Mouse (Mus musculus): ENCODE measurements around the gene Aldh1a2. TPM values are rescaled to one million over a fixed set of nuclear protein-coding genes. Genes with fewer than 3 reads are reported as not detected.

The Aldh1a2 gene
- polyA plus RNA-seq, 1 experiment from 2014 or later, result 26.7 TPM

- ATAC-seq (replicated peaks; ENCODE audit: extremely low read depth, insufficient read depth, low FRiP score), result no peak
- Histone ChIP-seq H3K4me3 (ENCODE audit: low read length) (no peak overlapping the region), H3K27me3 (ENCODE audit: control insufficient read depth, insufficient read depth, low read length) (peaks cover 5% of the 10 kb centered on the region), H3K27ac (ENCODE audit: low read length) (no peak overlapping the region), H3K4me2 (ENCODE audit: low read depth, low read length) (no peak overlapping the region), H3K36me3 (ENCODE audit: control insufficient read depth, insufficient read depth) (no peaks in the 10 kb centered on the region), H3K9ac (ENCODE audit: low read length) (no peak overlapping the region), H3K4me1 (ENCODE audit: control insufficient read depth, insufficient read depth, low read length) (no peaks in the 10 kb centered on the region), H3K9me3 (replicated peaks; ENCODE audit: control insufficient read depth, low read length) (no peaks in the 10 kb centered on the region)
- WGBS, result 38% methylated on average over 2 of the region's 2 CpGs
Measured at GRCm38 (mm10) chr9:71303594-71303993, 88.0 kb downstream of the Aldh1a2 start.

- H3K36me3 ChIP-seq (ENCODE audit: control insufficient read depth, insufficient read depth), result no peaks in the 10 kb centered on the region
- no peaks in the 10 kb centered on the region for H3K4me1 ChIP-seq (ENCODE audit: control insufficient read depth, insufficient read depth, low read length)
- H3K9me3 ChIP-seq (replicated peaks; ENCODE audit: control insufficient read depth, low read length), result no peaks in the 10 kb centered on the region
- 78% methylated on average over 9 of the region's 9 CpGs for WGBS
- no peak overlapping the region for H3K4me3 ChIP-seq (ENCODE audit: low read length)
- no peak overlapping the region for H3K9ac ChIP-seq (ENCODE audit: low read length)
- no peak overlapping the region for H3K4me2 ChIP-seq (ENCODE audit: low read depth, low read length)
- H3K27ac ChIP-seq (ENCODE audit: low read length), result no peak overlapping the region
- no peak for ATAC-seq (replicated peaks; ENCODE audit: extremely low read depth, insufficient read depth, low FRiP score)
- peaks cover 8% of the 10 kb centered on the region for H3K27me3 ChIP-seq (ENCODE audit: control insufficient read depth, insufficient read depth, low read length)
Measured at GRCm38 (mm10) chr9:71307106-71307789, 91.7 kb downstream of the Aldh1a2 start.

- Histone ChIP-seq H3K27me3 (ENCODE audit: control insufficient read depth, insufficient read depth, low read length) (peaks cover 7% of the 10 kb centered on the region; the same call in 1 of the 2 replicates), H3K9me3 (replicated peaks; ENCODE audit: control insufficient read depth, low read length) (no peaks in the 10 kb centered on the region), H3K4me1 (ENCODE audit: control insufficient read depth, insufficient read depth, low read length) (peaks cover 9% of the 10 kb centered on the region), H3K27ac (ENCODE audit: low read length) (no peak overlapping the region), H3K36me3 (ENCODE audit: control insufficient read depth, insufficient read depth) (no peaks in the 10 kb centered on the region), H3K4me3 (ENCODE audit: low read length) (no peak overlapping the region), H3K9ac (ENCODE audit: low read length) (no peak overlapping the region), H3K4me2 (ENCODE audit: low read depth, low read length) (no peak overlapping the region)
- no peak for ATAC-seq (replicated peaks; ENCODE audit: extremely low read depth, insufficient read depth, low FRiP score)
- WGBS, result 85% methylated on average over 3 of the region's 3 CpGs
Measured at GRCm38 (mm10) chr9:71315960-71316359, 100.4 kb downstream of the Aldh1a2 start.

GRCm38 (mm10) chr9:71317096-71317920 lies 101.7 kb downstream of the Aldh1a2 start:
- peaks cover 4% of the 10 kb centered on the region; the same call in 1 of the 2 replicates for H3K27me3 ChIP-seq (ENCODE audit: control insufficient read depth, insufficient read depth, low read length)
- 54% methylated on average over 11 of the region's 11 CpGs for WGBS
- H3K4me3 ChIP-seq (ENCODE audit: low read length), result no peak overlapping the region
- H3K4me1 ChIP-seq (ENCODE audit: control insufficient read depth, insufficient read depth, low read length), result peaks cover 21% of the 10 kb centered on the region
- no peaks in the 10 kb centered on the region for H3K9me3 ChIP-seq (replicated peaks; ENCODE audit: control insufficient read depth, low read length)
- no peak overlapping the region for H3K9ac ChIP-seq (ENCODE audit: low read length)
- H3K4me2 ChIP-seq (ENCODE audit: low read depth, low read length), result no peak overlapping the region
- H3K36me3 ChIP-seq (ENCODE audit: control insufficient read depth, insufficient read depth), result no peaks in the 10 kb centered on the region
- peak overlapping the region; percentile 56 for H3K27ac ChIP-seq (ENCODE audit: low read length)
- peak; percentile 37 for ATAC-seq (replicated peaks; ENCODE audit: extremely low read depth, insufficient read depth, low FRiP score)

- Histone ChIP-seq H3K9me3 (replicated peaks; ENCODE audit: control insufficient read depth, low read length) (no peaks in the 10 kb centered on the region), H3K27ac (ENCODE audit: low read length) (peak overlapping the region; percentile 45), H3K27me3 (ENCODE audit: control insufficient read depth, insufficient read depth, low read length) (0 out of 2 replicates have a peak, but pooled peaks cover 1% of the 10 kb centered on the region), H3K9ac (ENCODE audit: low read length) (no peak overlapping the region), H3K4me2 (ENCODE audit: low read depth, low read length) (no peak overlapping the region), H3K4me3 (ENCODE audit: low read length) (no peak overlapping the region), H3K36me3 (ENCODE audit: control insufficient read depth, insufficient read depth) (no peaks in the 10 kb centered on the region), H3K4me1 (ENCODE audit: control insufficient read depth, insufficient read depth, low read length) (peaks cover 22% of the 10 kb centered on the region)
- 76% methylated on average over 3 of the region's 3 CpGs for WGBS
- ATAC-seq (replicated peaks; ENCODE audit: extremely low read depth, insufficient read depth, low FRiP score), result no peak
Measured at GRCm38 (mm10) chr9:71317921-71318241, 102.3 kb downstream of the Aldh1a2 start.

- H3K4me3 ChIP-seq (ENCODE audit: low read length), result no peak overlapping the region
- peaks cover 1% of the 10 kb centered on the region; the same call in 1 of the 2 replicates for H3K27me3 ChIP-seq (ENCODE audit: control insufficient read depth, insufficient read depth, low read length)
- peaks cover 22% of the 10 kb centered on the region for H3K4me1 ChIP-seq (ENCODE audit: control insufficient read depth, insufficient read depth, low read length)
- ATAC-seq (replicated peaks; ENCODE audit: extremely low read depth, insufficient read depth, low FRiP score), result no peak
- H3K9ac ChIP-seq (ENCODE audit: low read length), result no peak overlapping the region
- WGBS, result 79% methylated on average over 5 of the region's 5 CpGs
- H3K9me3 ChIP-seq (replicated peaks; ENCODE audit: control insufficient read depth, low read length), result no peaks in the 10 kb centered on the region
- H3K36me3 ChIP-seq (ENCODE audit: control insufficient read depth, insufficient read depth), result no peaks in the 10 kb centered on the region
- no peak overlapping the region for H3K4me2 ChIP-seq (ENCODE audit: low read depth, low read length)
- no peak overlapping the region for H3K27ac ChIP-seq (ENCODE audit: low read length)
Measured at GRCm38 (mm10) chr9:71319776-71320175, 104.2 kb downstream of the Aldh1a2 start.

- H3K36me3 ChIP-seq (ENCODE audit: control insufficient read depth, insufficient read depth), result no peaks in the 10 kb centered on the region
- H3K9me3 ChIP-seq (replicated peaks; ENCODE audit: control insufficient read depth, low read length), result no peaks in the 10 kb centered on the region
- no peak overlapping the region for H3K27ac ChIP-seq (ENCODE audit: low read length)
- H3K9ac ChIP-seq (ENCODE audit: low read length), result no peak overlapping the region
- peaks cover 22% of the 10 kb centered on the region for H3K4me1 ChIP-seq (ENCODE audit: control insufficient read depth, insufficient read depth, low read length)
- peaks cover 3% of the 10 kb centered on the region; the same call in 1 of the 2 replicates for H3K27me3 ChIP-seq (ENCODE audit: control insufficient read depth, insufficient read depth, low read length)
- H3K4me2 ChIP-seq (ENCODE audit: low read depth, low read length), result no peak overlapping the region
- no peak for ATAC-seq (replicated peaks; ENCODE audit: extremely low read depth, insufficient read depth, low FRiP score)
- WGBS, result 57% methylated on average over 11 of the region's 11 CpGs
- no peak overlapping the region for H3K4me3 ChIP-seq (ENCODE audit: low read length)
Measured at GRCm38 (mm10) chr9:71320246-71321155, 104.9 kb downstream of the Aldh1a2 start.

- H3K36me3 ChIP-seq (ENCODE audit: control insufficient read depth, insufficient read depth), result no peaks in the 10 kb centered on the region
- peaks cover 3% of the 10 kb centered on the region; the same call in 1 of the 2 replicates for H3K27me3 ChIP-seq (ENCODE audit: control insufficient read depth, insufficient read depth, low read length)
- no peak overlapping the region for H3K4me2 ChIP-seq (ENCODE audit: low read depth, low read length)
- 0 out of 2 replicates have a peak overlapping the region, but pooled peaks have one; percentile 0 for H3K27ac ChIP-seq (ENCODE audit: low read length)
- H3K9ac ChIP-seq (ENCODE audit: low read length), result no peak overlapping the region
- 26% methylated on average over 7 of the region's 7 CpGs for WGBS
- H3K4me3 ChIP-seq (ENCODE audit: low read length), result no peak overlapping the region
- 0 out of 2 replicates have a peak, but pooled peaks have one; percentile 16 for ATAC-seq (replicated peaks; ENCODE audit: extremely low read depth, insufficient read depth, low FRiP score)
- H3K4me1 ChIP-seq (ENCODE audit: control insufficient read depth, insufficient read depth, low read length), result peaks cover 22% of the 10 kb centered on the region
- H3K9me3 ChIP-seq (replicated peaks; ENCODE audit: control insufficient read depth, low read length), result no peaks in the 10 kb centered on the region
Measured at GRCm38 (mm10) chr9:71321436-71321835, 105.8 kb downstream of the Aldh1a2 start.

All from heart, embryonic 16.5 days (tissue).